Mouse (Mus musculus): ENCODE results near the gene Gipc3. TPM values are rescaled to one million over a fixed set of nuclear protein-coding genes. Genes with fewer than 3 reads are reported as not detected.
A peak's percentile ranks its signal among the peaks of the same experiment; 100 is the strongest.

Gene Gipc3
- total RNA-seq, 2 experiments from 2014 or later = 5.9 TPM

GRCm38 (mm10) chr10:81376561-81377361 lies 33.7 kb upstream of the Gipc3 start:
- intact Hi-C loops (cut with DNase I) = no loop called here
- DNase-seq = no peak

- intact Hi-C loops (cut with DNase I) = no loop called here
Observed at GRCm38 (mm10) chr10:81375322-81375721, 32.3 kb upstream of the Gipc3 start.

GRCm38 (mm10) chr10:81367207-81367495 lies 24.1 kb upstream of the Gipc3 start:
- intact Hi-C loops (cut with DNase I) = no loop called here
- DNase-seq = no peak

More at GRCm38 (mm10) chr10:81375322-81375721, 32.3 kb upstream of the Gipc3 start:
- no peak for DNase-seq

- intact Hi-C loops (cut with DNase I) = no loop called here
- DNase-seq = no peak
Observed at GRCm38 (mm10) chr10:81366477-81367206, 23.6 kb upstream of the Gipc3 start.

GRCm38 (mm10) chr10:81365672-81366476 lies 22.8 kb upstream of the Gipc3 start, which contains the start of gene 4930404N11Rik:
TSS of gene 4930404N11Rik (minus strand) at chr10:81365816.
- intact Hi-C loops (cut with DNase I) = no loop called here
- DNase-seq = no peak

GRCm38 (mm10) chr10:81365073-81365472 lies 22.0 kb upstream of the Gipc3 start:
- no peak for DNase-seq
- intact Hi-C loops (cut with DNase I) = no loop called here

- peak in 1 of 2 experiments; percentile 49 for DNase-seq
- intact Hi-C loops (cut with DNase I) = no loop called here
Observed at GRCm38 (mm10) chr10:81364666-81365065, 21.6 kb upstream of the Gipc3 start.

GRCm38 (mm10) chr10:81363436-81364346 lies 20.6 kb upstream of the Gipc3 start:
- intact Hi-C loops (cut with DNase I) = no loop called here
- DNase-seq = peak in 1 of 2 experiments; percentile 33

- DNase-seq = no peak
- intact Hi-C loops (cut with DNase I) = no loop called here
Observed at GRCm38 (mm10) chr10:81362336-81362949, 19.4 kb upstream of the Gipc3 start.

GRCm38 (mm10) chr10:81360721-81361120 lies 17.7 kb upstream of the Gipc3 start:
- no peak for DNase-seq
- intact Hi-C loops (cut with DNase I) = no loop called here

GRCm38 (mm10) chr10:81358841-81359240 lies 15.8 kb upstream of the Gipc3 start:
- intact Hi-C loops (cut with DNase I) = no loop called here
- no peak for DNase-seq

- intact Hi-C loops (cut with DNase I) = no loop called here
- no peak for DNase-seq
Observed at GRCm38 (mm10) chr10:81358209-81358608, 15.1 kb upstream of the Gipc3 start.

- DNase-seq = peak; percentile 92 to 93
- intact Hi-C loops (cut with DNase I) = no loop called here
Observed at GRCm38 (mm10) chr10:81356991-81357844, 14.2 kb upstream of the Gipc3 start, which contains the start of gene Mfsd12. TSS of gene Mfsd12 (plus strand) at chr10:81357491.

GRCm38 (mm10) chr10:81356352-81356990 lies 13.4 kb upstream of the Gipc3 start:
- DNase-seq = no peak
- intact Hi-C loops (cut with DNase I) = no loop called here

GRCm38 (mm10) chr10:81355533-81355932 lies 12.5 kb upstream of the Gipc3 start:
- intact Hi-C loops (cut with DNase I) = no loop called here
- no peak for DNase-seq

- intact Hi-C loops (cut with DNase I) = no loop called here
- no peak for DNase-seq
Observed at GRCm38 (mm10) chr10:81354738-81355477, 11.8 kb upstream of the Gipc3 start.

- no peak for DNase-seq
- intact Hi-C loops (cut with DNase I) = loop anchor here (2.0 kb wide), 1 partner anchor 63 kb away; no protein-coding TSS in a partner anchor
Observed at GRCm38 (mm10) chr10:81351678-81352291, 8.7 kb upstream of the Gipc3 start.
